Mouse (Mus musculus) hindbrain, embryonic 13.5 days (tissue): ENCODE results near the gene Jchain. TPM values are rescaled to one million over a fixed set of nuclear protein-coding genes. Genes with fewer than 3 reads are reported as not detected.

Source experiments
- ATAC-seq: fragments of 200-750 bp; cut with Nextera tagmentation; 2 replicates; pipeline ENCODE4 v1.8.0; 2017; ENCODE audit warnings: moderate TSS enrichment; ENCODE audit not compliant: low FRiP score
- H3K27ac ChIP-seq: fragments of 300-500 bp; sonication (generic); 2 replicates; pipeline ENCODE4 v1.5.1; 2015; ENCODE audit warnings: inconsistent platforms, mild to moderate bottlenecking, moderate library complexity
- H3K27me3 ChIP-seq: fragments of 300-500 bp; sonication (generic); 2 replicates; pipeline ENCODE4 v1.6.1; 2015; ENCODE audit warnings: mild to moderate bottlenecking, inconsistent platforms
- H3K36me3 ChIP-seq: fragments of 300-500 bp; sonication (generic); 2 replicates; pipeline ENCODE4 v1.6.1; 2015; ENCODE audit warnings: mild to moderate bottlenecking, inconsistent platforms
- H3K4me1 ChIP-seq: fragments of 300-500 bp; sonication (generic); replicated peaks from 2 replicates; pipeline ENCODE4 v1.6.1; 2015; ENCODE audit warnings: inconsistent platforms
- H3K4me2 ChIP-seq: fragments of 300-500 bp; sonication (generic); 2 replicates; pipeline ENCODE4 v1.6.1; 2015; ENCODE audit warnings: inconsistent platforms, mild to moderate bottlenecking, moderate library complexity
- H3K4me3 ChIP-seq: fragments of 300-500 bp; sonication (generic); 2 replicates; pipeline ENCODE4 v1.5.1; 2015; ENCODE audit warnings: mild to moderate bottlenecking, inconsistent platforms
- H3K9ac ChIP-seq: fragments of 300-500 bp; sonication (generic); 2 replicates; pipeline ENCODE4 v1.6.1; 2015; ENCODE audit warnings: mild to moderate bottlenecking, inconsistent platforms
- H3K9me3 ChIP-seq: fragments of 300-500 bp; sonication (generic); 2 replicates; pipeline ENCODE4 v1.6.1; 2016; ENCODE audit warnings: inconsistent platforms
- WGBS: fragments of 180-500 bp; shearing (Covaris S2); methylation state at CpG from one replicate; pipeline ENCODE4 v1.1.7; 2015; 5-methylcytosine and 5-hydroxymethylcytosine counted together
- polyA plus RNA-seq: library from polyadenylated mRNA; unstranded; fragments of >200 nt; fragmentation: Nextera tagmentation; extraction: Ambion mirVana; gene quantifications from 2 replicates; pipeline ENCODE4 v1.2.1, GENCODE M21; 2015

Jchain gene
- 0.23 and 0.38 TPM in 2 replicates for polyA plus RNA-seq

DNA sequence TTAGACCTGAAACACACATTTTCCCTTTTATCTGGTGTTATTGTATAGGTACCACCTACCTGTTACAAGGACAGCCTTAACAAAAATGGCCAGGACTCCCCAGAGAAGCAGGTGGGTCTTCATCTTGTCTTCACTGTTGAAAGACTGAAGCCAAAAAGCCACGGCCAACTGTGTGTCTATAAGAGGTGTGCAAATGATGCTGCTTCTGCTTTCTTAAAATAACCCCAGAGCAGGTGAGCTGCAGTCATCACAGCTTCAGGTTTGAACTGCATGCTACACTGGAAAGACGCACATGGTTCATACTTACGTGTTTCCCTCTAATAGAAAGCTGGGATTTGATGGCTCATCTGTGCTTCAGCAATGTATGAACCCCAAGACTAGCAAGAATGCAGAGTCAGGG is at the start of gene Jchain:
TSS of gene Jchain (minus strand) at position 235 of the 400 bp plus-strand sequence.
- no peak for ATAC-seq
- H3K4me3 ChIP-seq, result no peak within 1 kb of the TSS
- H3K9ac ChIP-seq, result no peak within 1 kb of the TSS
- no peaks in the 10 kb centered on the region for H3K9me3 ChIP-seq
- no peaks in the 10 kb centered on the region for H3K4me1 ChIP-seq
- H3K27ac ChIP-seq, result no peak within 1 kb of the TSS
- WGBS, result 86% methylated on average over 3 of the region's 3 CpGs
- no peak within 1 kb of the TSS for H3K4me2 ChIP-seq
- H3K36me3 ChIP-seq, result no peaks in the 10 kb centered on the region
- no peaks in the 10 kb centered on the region for H3K27me3 ChIP-seq

DNA sequence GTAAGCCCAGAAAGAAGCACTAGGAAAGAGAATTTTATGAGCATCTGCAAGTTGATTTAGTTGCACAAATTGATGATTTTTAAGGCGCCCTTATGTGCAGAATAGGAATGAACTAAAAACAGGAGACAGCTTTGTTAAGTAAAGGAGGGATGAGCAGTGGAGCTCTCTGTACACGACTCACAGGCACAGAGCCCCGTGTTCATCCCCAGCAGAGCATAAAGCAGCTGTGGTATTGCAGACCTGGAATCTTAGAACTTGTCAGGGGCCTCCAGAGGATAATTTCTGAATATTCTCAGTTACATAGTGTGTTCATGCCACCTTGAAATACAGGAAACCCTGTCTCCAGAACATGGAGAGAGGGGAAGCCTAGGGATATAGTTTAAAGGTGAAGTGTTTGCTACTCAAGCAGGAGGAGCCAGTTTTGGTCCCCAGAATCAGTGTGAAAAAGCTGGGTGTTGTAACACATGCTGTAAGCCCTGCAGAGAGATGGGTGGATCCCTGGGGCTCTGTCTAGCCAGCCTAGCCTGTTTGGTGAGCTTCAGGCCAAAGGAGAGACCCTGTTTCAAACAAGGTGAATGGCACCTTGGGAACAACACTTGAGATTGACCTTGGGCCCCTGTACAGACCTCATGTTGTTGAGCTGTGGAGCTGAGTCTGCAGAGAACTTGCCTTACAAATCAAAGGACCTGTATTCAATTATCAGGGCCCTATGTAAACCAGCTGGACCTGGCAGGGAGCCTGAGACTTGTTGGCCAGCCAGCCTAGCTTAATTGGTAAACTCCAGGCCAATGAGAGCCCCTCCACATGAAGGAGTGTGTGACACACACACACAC is 48.0 kb upstream of the Jchain start:
- Histone ChIP-seq H3K4me2 (no peak overlapping the region), H3K9ac (0 out of 2 replicates have a peak overlapping the region, but pooled peaks have one; percentile 39), H3K27me3 (no peaks in the 10 kb centered on the region), H3K36me3 (peaks cover 8% of the 10 kb centered on the region), H3K4me3 (no peak overlapping the region), H3K9me3 (no peaks in the 10 kb centered on the region), H3K4me1 (peaks cover 5% of the 10 kb centered on the region), H3K27ac (no peak overlapping the region)
- 74% methylated on average over 3 of the region's 3 CpGs for WGBS
- ATAC-seq, result no peak

DNA sequence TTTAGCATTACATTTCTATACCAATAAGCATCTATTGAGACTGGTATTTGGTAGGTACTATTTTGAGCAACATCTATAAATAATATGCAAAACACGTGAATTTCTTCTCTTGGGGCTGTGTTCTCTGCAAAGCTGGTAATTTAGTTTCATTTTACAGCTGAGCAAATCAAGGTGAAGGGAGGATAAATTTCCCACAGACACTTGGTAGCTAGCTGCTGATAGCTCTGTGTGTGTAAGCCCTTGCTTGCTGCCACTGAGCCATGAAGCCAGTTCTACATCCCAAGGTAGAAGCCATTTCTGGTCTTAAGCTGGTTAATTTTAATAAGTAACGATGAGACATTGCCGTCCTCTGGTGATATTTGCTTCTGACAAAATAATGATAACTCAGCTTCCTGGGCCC is 47.1 kb upstream of the Jchain start:
- peaks cover 14% of the 10 kb centered on the region for H3K36me3 ChIP-seq
- H3K4me1 ChIP-seq, result peaks cover 5% of the 10 kb centered on the region
- no peak overlapping the region for H3K9ac ChIP-seq
- H3K9me3 ChIP-seq, result no peaks in the 10 kb centered on the region
- H3K4me3 ChIP-seq, result no peak overlapping the region
- no peak overlapping the region for H3K27ac ChIP-seq
- H3K27me3 ChIP-seq, result no peaks in the 10 kb centered on the region
- no peak overlapping the region for H3K4me2 ChIP-seq
- ATAC-seq, result no peak
- 92% methylated on average over 3 of the region's 3 CpGs for WGBS

DNA sequence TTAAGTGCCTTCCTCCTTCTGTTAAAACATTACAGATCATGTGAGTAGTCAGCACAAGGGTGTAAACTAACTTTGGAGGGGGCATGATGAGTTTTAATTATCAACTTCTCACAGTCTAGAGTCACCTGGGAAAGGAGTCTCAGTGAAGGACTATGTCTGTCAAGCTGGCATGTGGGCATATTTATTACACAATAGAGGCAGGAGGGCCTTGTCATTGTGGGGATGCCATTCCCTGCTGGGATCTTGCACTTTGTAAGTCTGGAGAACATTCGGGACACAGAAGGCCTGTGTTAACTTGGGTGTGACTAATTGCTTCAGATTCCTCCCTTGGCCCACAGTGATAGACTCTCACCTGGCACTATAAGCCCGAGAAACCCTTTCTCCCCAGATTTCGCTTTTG is 41.9 kb upstream of the Jchain start:
- peaks cover 13% of the 10 kb centered on the region for H3K4me1 ChIP-seq
- no peak overlapping the region for H3K4me3 ChIP-seq
- H3K4me2 ChIP-seq, result no peak overlapping the region
- 64% methylated on average over 3 of the region's 3 CpGs for WGBS
- peaks cover 14% of the 10 kb centered on the region for H3K36me3 ChIP-seq
- H3K9me3 ChIP-seq, result no peaks in the 10 kb centered on the region
- H3K27ac ChIP-seq, result no peak overlapping the region
- no peak overlapping the region for H3K9ac ChIP-seq
- ATAC-seq, result no peak
- H3K27me3 ChIP-seq, result no peaks in the 10 kb centered on the region

DNA sequence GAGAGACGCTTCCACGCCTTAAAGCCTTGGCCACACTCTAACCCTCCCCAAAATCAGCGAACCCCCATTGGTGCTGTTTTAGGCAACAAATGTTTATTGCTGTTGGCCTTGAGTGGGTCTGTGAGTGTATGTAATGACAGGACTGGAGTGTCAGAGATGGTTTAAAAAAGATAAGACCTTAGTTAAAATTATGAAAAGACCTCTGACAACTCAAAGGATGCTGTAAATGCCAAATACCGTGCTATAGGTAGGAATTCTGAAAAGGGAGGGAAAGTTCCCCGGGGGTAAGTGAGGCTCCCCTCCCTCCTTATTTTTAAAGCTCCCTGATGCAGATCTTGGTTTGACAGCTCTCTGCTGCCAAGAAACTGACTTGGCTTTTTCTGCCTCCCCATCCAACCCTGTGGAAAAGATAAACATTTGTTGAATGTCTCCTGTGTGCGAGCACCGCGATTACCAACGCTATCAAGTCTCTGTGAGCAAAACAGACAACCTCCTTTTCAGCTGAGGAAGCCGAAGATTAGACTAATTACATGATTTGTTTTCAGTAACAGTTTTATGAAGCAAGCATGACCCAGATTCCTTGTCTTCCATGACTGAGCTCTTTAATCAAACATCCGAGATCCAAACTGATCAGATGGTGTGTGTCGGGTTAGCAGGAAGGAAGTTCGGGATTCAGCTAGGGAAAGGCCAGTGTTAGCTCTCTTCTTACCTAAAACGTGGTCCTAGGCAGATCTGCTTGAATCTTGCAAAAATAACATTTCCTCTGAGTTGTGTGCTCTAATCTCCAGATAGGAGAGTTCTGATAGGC is 38.5 kb upstream of the Jchain start:
- Histone ChIP-seq H3K9ac (peak overlapping the region; percentile 91), H3K27ac (peak overlapping the region; percentile 93), H3K4me1 (peaks cover 17% of the 10 kb centered on the region), H3K27me3 (no peaks in the 10 kb centered on the region), H3K4me3 (peak overlapping the region; percentile 84), H3K4me2 (peak overlapping the region; percentile 73), H3K36me3 (peaks cover 9% of the 10 kb centered on the region; the same call in 1 of the 2 replicates), H3K9me3 (no peaks in the 10 kb centered on the region)
- WGBS, result 6% methylated on average over 14 of the region's 14 CpGs
- no peak for ATAC-seq

DNA sequence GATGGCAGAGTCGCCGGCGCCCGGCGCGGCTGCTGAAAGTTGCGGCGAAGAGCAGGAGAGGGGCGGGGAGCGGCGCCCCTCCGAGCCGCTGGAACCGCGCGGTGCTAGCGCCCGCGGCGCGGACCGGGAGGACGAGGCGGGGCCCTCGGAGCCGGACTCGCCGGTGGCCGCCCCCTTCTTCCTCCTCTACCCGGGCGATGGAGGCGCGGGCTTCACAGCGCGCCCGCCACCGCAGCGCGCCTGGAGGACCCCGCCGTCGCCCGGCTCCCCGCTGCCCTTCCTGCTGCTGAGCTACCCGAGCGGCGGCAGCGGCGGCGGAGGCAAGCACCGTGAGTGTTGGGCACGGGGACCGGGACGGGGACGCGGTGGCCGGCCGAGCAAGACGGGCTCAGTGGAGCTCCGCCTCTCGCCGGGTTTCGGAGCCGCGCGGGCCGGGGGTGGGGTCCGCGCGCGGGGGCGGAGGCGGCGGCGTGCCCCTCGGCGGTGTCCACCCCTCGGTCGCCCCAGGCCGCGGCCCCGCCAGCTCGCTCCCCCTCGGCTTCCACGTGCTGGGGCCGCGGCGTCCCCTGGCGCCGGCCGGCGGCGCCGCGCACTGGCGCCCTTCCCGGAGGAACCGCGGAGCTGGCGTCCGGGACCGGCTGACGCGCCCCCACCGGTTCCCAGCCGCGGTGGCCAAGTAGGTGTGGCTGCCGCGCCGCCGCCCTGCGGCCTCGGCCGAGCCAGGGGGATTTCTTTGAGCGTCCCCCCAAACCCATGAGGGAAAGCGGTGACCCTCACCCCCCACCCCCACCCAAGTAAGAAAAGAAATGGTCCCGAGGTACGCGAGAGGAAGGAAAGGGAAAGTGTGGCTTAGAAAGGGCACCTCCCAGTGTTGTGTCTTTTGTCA is 37.7 kb upstream of the Jchain start:
- H3K4me3 ChIP-seq, result peak overlapping the region; percentile 84
- H3K27me3 ChIP-seq, result no peaks in the 10 kb centered on the region
- under 1% methylated on average over 95 of the region's 119 CpGs for WGBS
- H3K9me3 ChIP-seq, result no peaks in the 10 kb centered on the region
- peaks cover 17% of the 10 kb centered on the region for H3K4me1 ChIP-seq
- peak overlapping the region; percentile 91 for H3K9ac ChIP-seq
- H3K36me3 ChIP-seq, result peaks cover 4% of the 10 kb centered on the region; the same call in 1 of the 2 replicates
- peak overlapping the region; percentile 93 for H3K27ac ChIP-seq
- peak overlapping the region; percentile 73 for H3K4me2 ChIP-seq
- peak; percentile 78 for ATAC-seq

DNA sequence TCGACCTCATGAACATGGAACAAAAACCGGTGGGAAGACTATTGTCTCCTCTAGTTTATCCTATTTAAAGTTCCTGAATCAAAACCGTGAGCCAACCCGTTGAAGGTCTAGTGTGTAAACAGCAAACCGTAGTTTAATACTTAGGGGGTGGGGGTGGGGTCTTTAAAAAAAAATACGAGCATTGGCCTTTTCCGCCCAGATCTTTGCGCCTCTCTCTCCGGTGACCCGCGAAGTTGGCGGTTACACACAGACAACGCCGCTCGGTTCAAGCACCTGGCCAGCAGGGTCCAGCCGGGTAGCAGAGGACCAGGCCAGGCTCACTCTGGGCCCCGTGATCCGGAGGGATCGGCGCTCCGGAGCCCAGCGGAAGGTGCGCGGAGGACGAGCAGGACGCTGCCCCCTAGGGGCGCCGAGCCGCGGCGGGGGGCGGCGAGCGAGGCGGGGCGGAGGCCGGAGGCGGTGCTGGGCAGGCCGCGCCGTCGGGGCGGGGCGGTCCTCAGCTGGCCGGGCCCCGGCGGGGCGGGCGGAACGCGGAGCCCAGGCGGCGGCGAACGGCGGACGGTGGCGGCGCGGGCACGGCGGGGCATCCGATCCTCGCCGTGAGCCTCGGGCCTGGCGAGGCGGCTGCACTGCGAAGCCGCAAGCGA is 36.9 kb upstream of the Jchain start, which contains the start of gene Rufy3:
TSS of gene Rufy3 (plus strand) at position 540 of the 647 bp plus-strand sequence.
- no peaks in the 10 kb centered on the region; the same call in 1 of the 2 replicates for H3K36me3 ChIP-seq
- peaks cover 17% of the 10 kb centered on the region for H3K4me1 ChIP-seq
- H3K9me3 ChIP-seq, result no peaks in the 10 kb centered on the region
- H3K4me3 ChIP-seq, result peak within 1 kb of the TSS; percentile 84
- ATAC-seq, result peak; percentile 86
- no peaks in the 10 kb centered on the region for H3K27me3 ChIP-seq
- peak within 1 kb of the TSS; percentile 93 for H3K27ac ChIP-seq
- WGBS, result under 1% methylated on average over 46 of the region's 71 CpGs
- H3K4me2 ChIP-seq, result peak within 1 kb of the TSS; percentile 73
- H3K9ac ChIP-seq, result peak within 1 kb of the TSS; percentile 91

DNA sequence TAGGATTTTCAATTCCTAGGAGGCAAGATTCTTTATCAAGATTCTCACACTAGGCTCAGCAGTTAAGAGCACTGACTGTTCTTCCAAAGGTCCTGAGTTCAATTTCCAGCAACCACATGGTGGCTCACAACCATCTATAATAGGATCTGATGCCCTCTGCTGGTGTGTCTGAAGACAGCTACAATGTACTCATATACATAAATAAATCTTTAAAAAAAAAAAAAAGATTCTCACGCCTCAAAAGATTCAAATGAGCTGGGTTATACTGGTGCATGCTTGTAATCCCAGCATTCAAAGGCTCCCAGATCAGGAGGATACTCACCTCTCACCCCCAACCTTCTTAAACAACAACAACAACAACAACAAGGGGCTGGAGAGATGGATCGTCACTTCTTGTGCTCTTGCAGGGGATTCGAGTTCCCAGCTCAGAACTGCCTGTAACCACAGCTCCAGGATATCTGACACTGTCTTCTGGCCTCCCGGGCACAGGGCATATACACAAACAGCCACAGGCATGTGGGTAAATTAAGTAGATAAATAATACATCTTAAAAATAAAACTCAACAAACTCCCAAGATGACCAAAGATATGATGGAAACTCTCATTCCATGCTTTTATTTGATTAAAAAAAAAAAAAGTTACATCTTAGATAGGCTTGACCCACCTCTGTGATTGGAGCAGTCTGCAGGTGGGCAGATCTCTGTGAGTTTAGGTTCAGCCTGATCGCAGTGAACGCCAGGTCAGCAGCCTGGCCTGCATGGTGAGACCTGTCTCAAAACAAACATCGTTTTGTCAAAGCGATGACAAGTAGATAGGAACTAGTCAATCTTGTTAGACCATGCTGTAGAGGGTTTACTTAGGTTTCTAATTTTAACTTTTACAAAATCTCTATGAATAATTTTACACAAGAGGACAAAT is 35.4 kb upstream of the Jchain start:
- Histone ChIP-seq H3K4me3 (no peak overlapping the region), H3K27me3 (no peaks in the 10 kb centered on the region), H3K27ac (no peak overlapping the region), H3K36me3 (no peaks in the 10 kb centered on the region; the same call in 1 of the 2 replicates), H3K9me3 (no peaks in the 10 kb centered on the region), H3K9ac (no peak overlapping the region), H3K4me1 (peaks cover 17% of the 10 kb centered on the region), H3K4me2 (no peak overlapping the region)
- WGBS, result 75% methylated on average over 8 of the region's 8 CpGs
- ATAC-seq, result no peak

DNA sequence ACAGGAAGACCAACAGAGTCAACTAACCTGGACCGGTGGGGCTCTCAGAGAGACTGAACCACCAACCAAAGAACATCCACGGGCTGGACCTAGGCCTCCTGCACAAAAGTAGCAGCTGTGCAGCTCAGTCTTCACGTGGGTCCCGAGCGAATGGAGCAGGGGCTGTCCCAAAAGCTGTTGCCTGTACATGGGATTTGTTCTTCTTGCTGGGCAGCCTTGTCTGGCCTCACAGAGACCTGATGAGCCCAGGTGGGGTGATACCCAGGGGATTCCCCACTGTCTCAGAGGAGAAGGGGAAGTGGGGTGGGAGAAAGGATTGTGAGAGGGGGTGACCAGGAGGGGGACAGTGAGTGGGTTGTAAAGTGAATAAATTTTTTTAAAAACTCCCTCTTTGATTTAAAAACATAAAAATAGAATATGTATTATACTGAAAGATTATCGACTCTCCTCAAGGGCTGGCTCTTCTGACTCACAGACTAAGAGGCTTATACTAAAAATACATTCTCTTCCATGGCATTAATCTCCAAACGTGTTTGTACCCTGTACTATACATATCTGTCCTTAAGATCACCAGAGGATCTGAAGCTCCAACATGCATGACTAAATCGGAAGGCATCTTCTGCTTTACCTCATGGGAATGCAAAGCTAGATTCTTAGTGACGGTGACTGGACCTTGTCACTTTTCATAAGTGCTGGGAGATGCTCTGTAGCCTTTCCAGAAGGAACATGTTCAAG is 33.6 kb upstream of the Jchain start:
- H3K27me3 ChIP-seq, result no peaks in the 10 kb centered on the region
- H3K9ac ChIP-seq, result no peak overlapping the region
- no peak overlapping the region for H3K4me3 ChIP-seq
- no peaks in the 10 kb centered on the region for H3K9me3 ChIP-seq
- no peak overlapping the region for H3K4me2 ChIP-seq
- H3K4me1 ChIP-seq, result peaks cover 16% of the 10 kb centered on the region
- no peak overlapping the region for H3K27ac ChIP-seq
- WGBS, result 86% methylated on average over 9 of the region's 9 CpGs
- ATAC-seq, result no peak
- no peaks in the 10 kb centered on the region; the same call in 1 of the 2 replicates for H3K36me3 ChIP-seq

DNA sequence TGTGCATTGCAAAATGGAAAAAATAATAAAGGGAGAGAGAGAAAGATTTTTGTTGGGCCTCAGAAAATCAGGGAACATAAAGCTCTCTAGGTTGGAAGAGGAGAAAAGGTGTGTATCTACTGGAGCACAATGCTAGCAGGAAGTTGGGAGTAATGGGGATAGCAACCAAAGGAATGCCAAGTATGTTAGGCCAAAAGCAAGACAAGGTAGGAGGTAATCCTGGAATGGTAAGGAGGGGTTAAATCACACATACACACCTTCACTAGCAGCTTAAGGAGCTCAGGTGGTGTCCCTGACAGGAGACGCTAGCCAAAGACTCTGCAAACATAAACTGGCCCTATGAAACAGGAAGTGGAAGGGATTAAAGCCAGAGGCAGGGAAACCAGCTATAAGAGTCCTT is 31.3 kb upstream of the Jchain start:
- peaks cover 25% of the 10 kb centered on the region for H3K4me1 ChIP-seq
- ATAC-seq, result no peak
- H3K27me3 ChIP-seq, result no peaks in the 10 kb centered on the region
- H3K27ac ChIP-seq, result no peak overlapping the region
- no peaks in the 10 kb centered on the region; the same call in 1 of the 2 replicates for H3K36me3 ChIP-seq
- no peak overlapping the region for H3K4me2 ChIP-seq
- H3K9me3 ChIP-seq, result no peaks in the 10 kb centered on the region
- H3K4me3 ChIP-seq, result no peak overlapping the region
- 52% methylated on average over 1 of the region's 1 CpGs for WGBS
- no peak overlapping the region for H3K9ac ChIP-seq
